Comparison of ENCODE assay signal across 14 mouse cellular contexts in the genomic region with DNA sequence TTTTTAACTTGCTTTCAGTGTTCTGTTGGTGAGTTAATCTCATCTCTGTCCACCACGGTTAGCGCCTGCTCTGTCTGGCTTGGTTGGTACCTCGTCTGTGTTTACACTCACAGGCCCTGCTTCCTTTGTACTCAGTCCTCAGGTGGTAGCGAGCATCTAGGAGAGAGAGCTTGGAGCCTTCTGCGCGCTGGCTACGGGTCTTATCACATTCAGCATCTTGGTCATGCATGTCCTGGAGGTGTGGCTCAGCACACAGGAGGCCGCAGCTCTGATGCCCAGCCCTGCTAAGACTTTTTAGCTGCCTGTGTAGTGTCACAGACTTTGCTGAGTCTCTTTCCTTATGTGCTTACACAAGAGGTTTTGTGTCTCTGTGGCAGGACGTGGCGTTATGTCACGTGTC.
"Had no signal": no experiment of that assay in that cellular context is flagged by ENCODE, and none has a peak within 500 bp of the region (broad histone marks: within the 10 kb centered on the region; RNA-seq: fewer than 3 reads in every experiment).

No protein-coding gene starts in this region.

- ATAC-seq: intestine, postnatal 0 days; liver, embryonic 12.5 days had no signal

- H3K9me3 ChIP-seq: limb, embryonic 12.5 days; liver, embryonic 12.5 days; midbrain, embryonic 10.5 days; neural tube, embryonic 15.5 days had no signal

- H3K27ac ChIP-seq: kidney, postnatal 0 days; limb, embryonic 12.5 days; liver, embryonic 12.5 days; midbrain, embryonic 10.5 days; neural tube, embryonic 15.5 days had no signal

- H3K27me3 ChIP-seq: limb, embryonic 12.5 days; liver, embryonic 12.5 days; neural tube, embryonic 15.5 days had no signal

- H3K4me3 ChIP-seq: limb, embryonic 12.5 days; liver, embryonic 12.5 days; midbrain, embryonic 10.5 days; myocyte; neural tube, embryonic 15.5 days had no signal

- DNase-seq: kidney, adult 8-10 months; kidney, postnatal 36 days; layer of hippocampus, adult 9-11 months; layer of hippocampus, postnatal 36 days; lung, adult 18-20 months; thymus, adult 18-20 months; thymus, postnatal 14 days had no signal

- H3K36me3 ChIP-seq: limb, embryonic 12.5 days; midbrain, embryonic 10.5 days; neural tube, embryonic 15.5 days had no signal

- H3K9ac ChIP-seq: limb, embryonic 12.5 days; liver, embryonic 12.5 days; neural tube, embryonic 15.5 days had no signal

- H3K4me2 ChIP-seq: limb, embryonic 12.5 days; liver, embryonic 12.5 days; neural tube, embryonic 15.5 days had no signal
